ENCODE assay signal across 7 mouse cellular contexts in the genomic region with DNA sequence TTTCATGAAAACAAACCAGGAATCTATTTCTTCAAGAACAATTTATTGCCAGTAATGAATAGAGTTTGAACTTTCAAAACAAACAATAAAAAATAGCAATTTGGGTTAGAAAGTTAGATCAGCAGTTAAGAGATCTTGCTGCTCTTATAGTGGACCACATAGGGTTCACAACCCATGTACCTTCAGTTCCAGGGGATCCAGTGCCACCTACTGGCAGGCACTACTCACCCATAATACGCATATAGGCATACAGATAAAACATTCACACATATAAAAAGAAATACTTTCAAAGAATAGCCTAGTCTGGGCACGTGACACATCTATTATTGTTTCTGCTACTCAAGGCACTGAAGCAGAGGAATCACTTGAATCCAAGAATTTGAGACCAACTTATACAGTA. TPM values are rescaled to one million over a fixed set of nuclear protein-coding genes. Genes with fewer than 3 reads are reported as not detected.
A peak's percentile ranks its signal among the peaks of the same experiment; 100 is the strongest.
DNase-seq lines count a peak whose midpoint lies in the region; ATAC-seq lines count a peak whose summit lies in the region.

No protein-coding gene starts in this region.

- H3K4me1 ChIP-seq in intestine, embryonic 14.5 days (replicated peaks; ENCODE audit: control insufficient read depth, insufficient read depth, low read length), result no peaks in the 10 kb centered on the region
- no peaks in the 10 kb centered on the region for H3K4me1 ChIP-seq in intestine, embryonic 15.5 days (replicated peaks)
- H3K4me1 ChIP-seq in lung, embryonic 16.5 days (replicated peaks; ENCODE audit: control insufficient read depth, insufficient read depth, low read length), result no peaks in the 10 kb centered on the region

- H3K9me3 ChIP-seq in intestine, embryonic 14.5 days (ENCODE audit: control insufficient read depth, low read length), result no peaks in the 10 kb centered on the region
- no peaks in the 10 kb centered on the region for H3K9me3 ChIP-seq in intestine, embryonic 15.5 days
- no peaks in the 10 kb centered on the region for H3K9me3 ChIP-seq in lung, embryonic 16.5 days (ENCODE audit: control insufficient read depth, low read length)

- no peaks in the 10 kb centered on the region for H3K27me3 ChIP-seq in intestine, embryonic 14.5 days (replicated peaks; ENCODE audit: control insufficient read depth, insufficient read depth, low read length)
- no peaks in the 10 kb centered on the region for H3K27me3 ChIP-seq in intestine, embryonic 15.5 days (replicated peaks)
- H3K27me3 ChIP-seq in lung, embryonic 16.5 days (ENCODE audit: control insufficient read depth, insufficient read depth, low read depth, low read length), result no peaks in the 10 kb centered on the region

- WGBS in intestine, embryonic 14.5 days, result 84% methylated on average over 2 of the region's 2 CpGs
- 86% methylated on average over 2 of the region's 2 CpGs for WGBS in intestine, embryonic 15.5 days
- 72% methylated on average over 2 of the region's 2 CpGs for WGBS in lung, embryonic 16.5 days

- ATAC-seq in intestine, embryonic 14.5 days (replicated peaks; ENCODE audit: low FRiP score, low TSS enrichment, low read depth), result no peak
- ATAC-seq in intestine, embryonic 15.5 days, result no peak
- ATAC-seq in lung, embryonic 16.5 days (ENCODE audit: low read depth), result peak; percentile 74; the same call in 1 of the 2 replicates

- no peak overlapping the region for H3K27ac ChIP-seq in intestine, embryonic 14.5 days (ENCODE audit: low read depth)
- no peak overlapping the region for H3K27ac ChIP-seq in intestine, embryonic 15.5 days
- H3K27ac ChIP-seq in lung, embryonic 16.5 days (ENCODE audit: low read length), result no peak overlapping the region

- H3K4me2 ChIP-seq in intestine, embryonic 14.5 days (ENCODE audit: low read length), result no peak overlapping the region
- no peak overlapping the region for H3K4me2 ChIP-seq in intestine, embryonic 15.5 days (replicated peaks)
- H3K4me2 ChIP-seq in lung, embryonic 16.5 days (ENCODE audit: low read depth, low read length), result no peak overlapping the region

- intact Hi-C loops in gastrocnemius, postnatal 14 days (cut with DNase I; ENCODE audit: low total_unique reads), result loop anchor here (5.0 kb wide), 1 partner anchor 119 kb away; no protein-coding TSS in a partner anchor

- peak; percentile 70 for DNase-seq in intestine, embryonic 14.5 days (ENCODE audit: low spot score)
- DNase-seq in CD4-positive helper T cell, adult 2 months (ENCODE audit: low read depth, low spot score), result peak; percentile 24
- DNase-seq in ZHBTc4 (ENCODE audit: low read depth, low spot score), result peak; percentile 28
- DNase-seq in gastrocnemius, postnatal 14 days, result peak; percentile 47
- peak; percentile 25 to 54 for DNase-seq in thymus, postnatal 10 days (ENCODE audit: low spot score in 2 of 2)

- H3K36me3 ChIP-seq in intestine, embryonic 14.5 days (ENCODE audit: control insufficient read depth, insufficient read depth, low read length), result peaks cover 76% of the 10 kb centered on the region
- H3K36me3 ChIP-seq in intestine, embryonic 15.5 days, result peaks cover 33% of the 10 kb centered on the region
- H3K36me3 ChIP-seq in lung, embryonic 16.5 days (ENCODE audit: control insufficient read depth, insufficient read depth, low read length), result peaks cover 46% of the 10 kb centered on the region

- H3K9ac ChIP-seq in intestine, embryonic 14.5 days (ENCODE audit: low read length), result no peak overlapping the region
- no peak overlapping the region for H3K9ac ChIP-seq in intestine, embryonic 15.5 days
- H3K9ac ChIP-seq in lung, embryonic 16.5 days (ENCODE audit: low read length), result no peak overlapping the region

- no peak overlapping the region for H3K4me3 ChIP-seq in intestine, embryonic 14.5 days (ENCODE audit: low read depth, low read length)
- H3K4me3 ChIP-seq in intestine, embryonic 15.5 days (replicated peaks), result no peak overlapping the region
- H3K4me3 ChIP-seq in lung, embryonic 16.5 days (ENCODE audit: low read length), result no peak overlapping the region

RNA-seq across cellular contexts. Expression of a gene that starts 40.8 kb away (rescaled TPM):
- 1.5 and 1.7 TPM in 2 replicates for polyA plus RNA-seq in intestine, embryonic 14.5 days (2014; fragmentation: Nextera tagmentation; extraction: Ambion mirVana)
- polyA plus RNA-seq in intestine, embryonic 15.5 days (2015; fragmentation: Nextera tagmentation; extraction: Ambion mirVana), result 2.9 and 3.5 TPM in 2 replicates
- total RNA-seq in gastrocnemius, postnatal 14 days (2021), result under 1 TPM in 1 of 2 experiments, not detected in 1; 0.12 TPM
- polyA plus RNA-seq in lung, embryonic 16.5 days (2015; fragmentation: Nextera tagmentation; extraction: Ambion mirVana), result 7.9 and 10.3 TPM in 2 replicates
